Mouse (Mus musculus): ENCODE data around the gene Hamp.

Hamp gene

GRCm38 (mm10) chr7:30943909-30944635 lies at the start of gene Hamp:
TSS of gene Hamp (minus strand) at chr7:30944032.
- in situ Hi-C loops (cut with MboI): no loop called here

GRCm38 (mm10) chr7:30992148-30992547 lies 48.3 kb upstream of the Hamp start:
- in situ Hi-C loops (cut with MboI): no loop called here

- in situ Hi-C loops (cut with MboI): no loop called here
These were observed 44.8 kb upstream of the Hamp start for GRCm38 (mm10) chr7:30988519-30989162.

GRCm38 (mm10) chr7:30985357-30985756 lies 41.5 kb upstream of the Hamp start:
- in situ Hi-C loops (cut with MboI): no loop called here

- in situ Hi-C loops (cut with MboI): no loop called here
These were observed 37.9 kb upstream of the Hamp start for GRCm38 (mm10) chr7:30981703-30982102.

- in situ Hi-C loops (cut with MboI): no loop called here
These were observed 29.9 kb upstream of the Hamp start, which contains the start of gene Fam187b for GRCm38 (mm10) chr7:30973501-30974289. TSS of gene Fam187b (plus strand) at chr7:30973790.

- in situ Hi-C loops (cut with MboI): no loop called here
These were observed 29.3 kb upstream of the Hamp start, which contains the start of gene Lsr for GRCm38 (mm10) chr7:30973251-30973500. TSS of gene Lsr (minus strand) at chr7:30973464.

GRCm38 (mm10) chr7:30972426-30973250 lies 28.8 kb upstream of the Hamp start:
- in situ Hi-C loops (cut with MboI): no loop called here

GRCm38 (mm10) chr7:30971901-30972300 lies 28.1 kb upstream of the Hamp start:
- in situ Hi-C loops (cut with MboI): no loop called here

- in situ Hi-C loops (cut with MboI): no loop called here
These were observed 25.3 kb upstream of the Hamp start for GRCm38 (mm10) chr7:30969174-30969573.

- in situ Hi-C loops (cut with MboI): no loop called here
These were observed 24.8 kb upstream of the Hamp start for GRCm38 (mm10) chr7:30968611-30969010.

- in situ Hi-C loops (cut with MboI): no loop called here
These were observed 22.8 kb upstream of the Hamp start for GRCm38 (mm10) chr7:30966657-30967056.

- in situ Hi-C loops (cut with MboI): no loop called here
These were observed 21.8 kb upstream of the Hamp start for GRCm38 (mm10) chr7:30965677-30966076.

GRCm38 (mm10) chr7:30964366-30964765 lies 20.5 kb upstream of the Hamp start:
- in situ Hi-C loops (cut with MboI): no loop called here

- in situ Hi-C loops (cut with MboI): no loop called here
These were observed 19.0 kb upstream of the Hamp start for GRCm38 (mm10) chr7:30962862-30963261.

GRCm38 (mm10) chr7:30959786-30960349 lies 16.0 kb upstream of the Hamp start:
- in situ Hi-C loops (cut with MboI): no loop called here

- in situ Hi-C loops (cut with MboI): no loop called here
These were observed 15.1 kb upstream of the Hamp start for GRCm38 (mm10) chr7:30958866-30959487.

GRCm38 (mm10) chr7:30958109-30958865 lies 14.5 kb upstream of the Hamp start:
- in situ Hi-C loops (cut with MboI): no loop called here

- in situ Hi-C loops (cut with MboI): no loop called here
These were observed 13.5 kb upstream of the Hamp start for GRCm38 (mm10) chr7:30957367-30957783.

GRCm38 (mm10) chr7:30956756-30957366 lies 13.0 kb upstream of the Hamp start, which contains the start of gene Usf2:
TSS of gene Usf2 (minus strand) at chr7:30956803.
- in situ Hi-C loops (cut with MboI): no loop called here

Data from mature B cell (primary cell).